ENCODE assay signal across 26 mouse cellular contexts in genomic region chr14:32835181-32835580, GRCm38 (mm10). TPM values are rescaled to one million over a fixed set of nuclear protein-coding genes. Genes with fewer than 3 reads are reported as not detected.
A peak's percentile ranks its signal among the peaks of the same experiment; 100 is the strongest.
DNase-seq lines count a peak whose midpoint lies in the region; ATAC-seq and TF ChIP-seq lines count a peak whose summit lies in the region.
"Had no signal": no experiment of that assay in that cellular context is flagged by ENCODE, and none has a peak within 500 bp of the region (broad histone marks: within the 10 kb centered on the region; RNA-seq: fewer than 3 reads in every experiment).

No protein-coding gene starts in this region.

- no peaks in the 10 kb centered on the region for H3K79me2 ChIP-seq in heart, adult 2 months (replicated peaks; ENCODE audit: control insufficient read depth, insufficient read depth, low read length)

- H3K4me3 ChIP-seq in heart, embryonic 14.5 days (ENCODE audit: control insufficient read depth in 1 of 2, insufficient read depth in 1 of 2, low read depth in 1 of 2, low read length in 2 of 2), result no peak overlapping the region
- H3K4me3 ChIP-seq in heart, adult 2 months, result no peak overlapping the region
- H3K4me3 ChIP-seq in testis, adult 2 months (ENCODE audit: control insufficient read depth, low read depth, low read length), result peak overlapping the region; percentile 77
- H3K4me3 ChIP-seq: embryonic facial prominence, embryonic 12.5 days; limb, embryonic 13.5 days; liver, embryonic 12.5 days; midbrain, embryonic 12.5 days; neural tube, embryonic 15.5 days had no signal

- H3K36me3 ChIP-seq in heart, embryonic 14.5 days (ENCODE audit: control insufficient read depth, insufficient read depth, low read length), result no peaks in the 10 kb centered on the region
- no peaks in the 10 kb centered on the region for H3K36me3 ChIP-seq in heart, adult 2 months (ENCODE audit: control insufficient read depth, insufficient read depth, low read length)
- H3K36me3 ChIP-seq in testis, adult 2 months (ENCODE audit: control insufficient read depth, insufficient read depth, low read length), result no peaks in the 10 kb centered on the region
- H3K36me3 ChIP-seq: embryonic facial prominence, embryonic 12.5 days; limb, embryonic 13.5 days; liver, embryonic 12.5 days; midbrain, embryonic 12.5 days; neural tube, embryonic 15.5 days had no signal

- TF ChIP-seq POLR2A in heart, adult 2 months (IDR thresholded peaks at IDR 0.05; ENCODE audit: insufficient read depth, low read depth, low read length), result no peak
- TF ChIP-seq POLR2A in testis, adult 2 months (IDR thresholded peaks at IDR 0.05; ENCODE audit: control insufficient read depth, low read depth, low read length), result no peak

- H3K9ac ChIP-seq in heart, embryonic 14.5 days (ENCODE audit: low read length), result no peak overlapping the region
- H3K9ac ChIP-seq in heart, adult 2 months (ENCODE audit: low read depth, low read length), result no peak overlapping the region
- H3K9ac ChIP-seq: embryonic facial prominence, embryonic 12.5 days; limb, embryonic 13.5 days; liver, embryonic 12.5 days; midbrain, embryonic 12.5 days; neural tube, embryonic 15.5 days had no signal

- no peak for TF ChIP-seq CTCF in heart, adult 2 months (IDR thresholded peaks at IDR 0.05)
- TF ChIP-seq CTCF in testis, adult 2 months (IDR thresholded peaks at IDR 0.05; ENCODE audit: control insufficient read depth, insufficient read depth, insufficient replicate concordance, low read depth, low read length), result no peak

- H3K4me2 ChIP-seq in heart, embryonic 14.5 days (ENCODE audit: low read length), result 0 out of 2 replicates have a peak overlapping the region, but pooled peaks have one; percentile 3
- H3K4me2 ChIP-seq: embryonic facial prominence, embryonic 12.5 days; limb, embryonic 13.5 days; liver, embryonic 12.5 days; midbrain, embryonic 12.5 days; neural tube, embryonic 15.5 days had no signal

- peaks cover 0 to 2% of the 10 kb centered on the region in 2 experiments; a peak in 1 of 4 replicates for H3K4me1 ChIP-seq in heart, embryonic 14.5 days (ENCODE audit: control insufficient read depth in 2 of 2, insufficient read depth in 2 of 2, low read length in 2 of 2)
- H3K4me1 ChIP-seq in heart, adult 2 months (ENCODE audit: control insufficient read depth, insufficient read depth, low read length), result peaks cover 2% of the 10 kb centered on the region; the same call in 1 of the 2 replicates
- no peaks in the 10 kb centered on the region for H3K4me1 ChIP-seq in testis, adult 2 months (ENCODE audit: control insufficient read depth, insufficient read depth, low read length)
- H3K4me1 ChIP-seq: embryonic facial prominence, embryonic 12.5 days; limb, embryonic 13.5 days; liver, embryonic 12.5 days; midbrain, embryonic 12.5 days; neural tube, embryonic 15.5 days had no signal

- no peaks in the 10 kb centered on the region for H3K27me3 ChIP-seq in heart, embryonic 14.5 days (ENCODE audit: control insufficient read depth, insufficient read depth, low read length)
- peaks cover 3% of the 10 kb centered on the region for H3K27me3 ChIP-seq in heart, adult 2 months (ENCODE audit: control insufficient read depth, insufficient read depth, low read length)
- H3K27me3 ChIP-seq in testis, adult 2 months (ENCODE audit: control insufficient read depth, insufficient read depth, low read length), result no peaks in the 10 kb centered on the region
- H3K27me3 ChIP-seq: embryonic facial prominence, embryonic 12.5 days; midbrain, embryonic 12.5 days; neural tube, embryonic 15.5 days had no signal

- no peak for DNase-seq in heart, adult 2 months
- DNase-seq in testis, postnatal 10 days (ENCODE audit: low spot score), result no peak
- peak; percentile 66 for DNase-seq in adrenal gland, postnatal 10 days
- no peak for DNase-seq in thymus, adult 18-20 months
- no peak for DNase-seq in kidney, adult 11 months
- DNase-seq: cerebellum, adult 18-20 months; gastrocnemius, postnatal 36 days; kidney, postnatal 36 days; lung, adult 18-20 months; right cerebral cortex, adult 18-20 months; thymus, postnatal 25 days had no signal

- no peaks in the 10 kb centered on the region for H3K9me3 ChIP-seq in heart, embryonic 14.5 days (ENCODE audit: control insufficient read depth, low read length)
- H3K9me3 ChIP-seq: embryonic facial prominence, embryonic 12.5 days; limb, embryonic 13.5 days; liver, embryonic 12.5 days; midbrain, embryonic 12.5 days; neural tube, embryonic 15.5 days had no signal

- no peak for ATAC-seq in heart, embryonic 14.5 days (ENCODE audit: insufficient number of reproducible peaks, insufficient read depth, low FRiP score, low read depth)
- ATAC-seq: hindbrain, postnatal 0 days; intestine, embryonic 16.5 days; liver, embryonic 12.5 days had no signal

- H3K27ac ChIP-seq in heart, embryonic 14.5 days (replicated peaks in 1 of 2; ENCODE audit: control insufficient read depth in 1 of 2, insufficient read depth in 1 of 2, low read depth in 2 of 2, low read length in 2 of 2), result no peak overlapping the region
- H3K27ac ChIP-seq in heart, adult 2 months, result no peak overlapping the region
- no peak overlapping the region for H3K27ac ChIP-seq in testis, adult 2 months (ENCODE audit: control insufficient read depth, insufficient read depth, low read depth, low read length)
- H3K27ac ChIP-seq: embryonic facial prominence, embryonic 12.5 days; hindbrain, postnatal 0 days; limb, embryonic 13.5 days; liver, embryonic 12.5 days; midbrain, embryonic 12.5 days; neural tube, embryonic 15.5 days had no signal

- intact Hi-C loops in heart, adult 2 months (cut with DNase I), result no loop called here

- no peak for TF ChIP-seq EP300 in heart, adult 2 months (IDR thresholded peaks at IDR 0.05; ENCODE audit: insufficient read depth, low read depth, low read length)

- WGBS in heart, embryonic 14.5 days, result 62% methylated on average over 14 of the region's 14 CpGs
- 51% methylated on average over 14 of the region's 14 CpGs for WGBS in heart, adult 2 months

RNA-seq across cellular contexts. Expression of gene Fam170b, which starts 1.4 kb away (rescaled TPM):
- polyA plus RNA-seq in heart, embryonic 14.5 days (2014; fragmentation: Nextera tagmentation; extraction: Ambion mirVana), result 0.19 TPM in 1 of 2 replicates, not detected in the other
- not detected for total RNA-seq in heart, adult 2 months (2021)
- polyA plus RNA-seq in heart, adult 2 months (2012; rRNA removed), result 0.09 and 0.10 TPM in 2 replicates
- polyA plus RNA-seq in testis, adult 2 months (2012; rRNA removed), result 211 and 224 TPM in 2 replicates
- total RNA-seq in adrenal gland, postnatal 10 days (2021), result not detected
- total RNA-seq: gastrocnemius, adult 18-20 months; gastrocnemius, postnatal 36 days; hindbrain, postnatal 0 days; layer of hippocampus, adult 8-10 months; left cerebral cortex, postnatal 25 days; megakaryocyte, adult 5-6 weeks had no signal
- polyA plus RNA-seq: embryonic facial prominence, embryonic 12.5 days; forebrain, embryonic 11.5 days; hindbrain, embryonic 11.5 days; hindbrain, postnatal 0 days; limb, embryonic 13.5 days; liver, embryonic 12.5 days; midbrain, embryonic 12.5 days; neural tube, embryonic 15.5 days had no signal

RNA-seq across cellular contexts. Expression of gene Vstm4, which starts 21.4 kb away (rescaled TPM):
- 20.3 and 21.9 TPM in 2 replicates for polyA plus RNA-seq in heart, embryonic 14.5 days (2014; fragmentation: Nextera tagmentation; extraction: Ambion mirVana)
- 10 to 100 TPM in 1 of 2 experiments, 1 to 10 TPM in 1; 9.2 to 11.7 TPM for total RNA-seq in heart, adult 2 months (2021)
- polyA plus RNA-seq in heart, adult 2 months (2012; rRNA removed), result 6.6 and 12.6 TPM in 2 replicates
- 4.5 and 5.9 TPM in 2 replicates for polyA plus RNA-seq in testis, adult 2 months (2012; rRNA removed)
- 10 to 100 TPM; 23.5 to 24.7 TPM for total RNA-seq in adrenal gland, postnatal 10 days (2021)
- total RNA-seq: megakaryocyte, adult 5-6 weeks had no signal

RNA-seq across cellular contexts. Expression of gene Tmem273, which starts 49.4 kb away (rescaled TPM):
- polyA plus RNA-seq in heart, embryonic 14.5 days (2014; fragmentation: Nextera tagmentation; extraction: Ambion mirVana), result 0.53 and 0.84 TPM in 2 replicates
- total RNA-seq in heart, adult 2 months (2021), result under 1 TPM; 0.50 to 0.86 TPM
- 1.1 and 1.3 TPM in 2 replicates for polyA plus RNA-seq in heart, adult 2 months (2012; rRNA removed)
- not detected in 2 replicates for polyA plus RNA-seq in testis, adult 2 months (2012; rRNA removed)
- total RNA-seq in adrenal gland, postnatal 10 days (2021), result 1 to 10 TPM; 1.7 to 2.2 TPM
- total RNA-seq: gastrocnemius, adult 18-20 months had no signal
- polyA plus RNA-seq: forebrain, embryonic 11.5 days had no signal

Comparison
In these comparisons a context has a peak if more than half of its experiments do, and no peak if none do; other contexts are left out.
1. RNA of gene Fam170b, which starts 1.4 kb away (polyA plus RNA-seq): 211 to 224 TPM in testis, adult 2 months; 0.19 TPM in heart, embryonic 14.5 days and 0.09 to 0.10 TPM in heart, adult 2 months; every median in the first group is over 100 times any median in the second.